Mouse (Mus musculus): ENCODE data around the gene Gm17622. TPM values are rescaled to one million over a fixed set of nuclear protein-coding genes. Genes with fewer than 3 reads are reported as not detected.

Gm17622 gene
- not detected in 2 replicates for polyA plus RNA-seq (2015; fragmentation: Nextera tagmentation; extraction: Ambion mirVana)

DNA sequence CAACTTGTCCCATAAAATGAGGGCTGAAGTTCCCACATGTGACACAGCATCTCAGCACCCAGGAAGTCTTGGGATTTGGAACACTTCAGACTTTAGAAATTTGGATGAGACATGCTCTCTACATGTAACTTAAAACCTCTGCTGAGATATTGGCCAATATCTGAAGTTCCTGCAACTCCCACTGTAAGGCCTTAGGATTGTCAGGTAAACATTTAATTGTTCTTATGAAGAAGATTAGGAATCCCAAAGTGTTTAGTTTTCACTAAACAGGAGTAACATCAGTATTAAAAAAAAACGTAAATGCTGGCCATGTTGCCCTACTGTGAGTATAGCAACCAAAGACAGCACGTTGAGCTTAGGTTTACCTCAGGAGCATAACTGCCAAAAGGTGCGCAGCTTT, at the start of gene Gm17622:
Gm17622 (plus strand) TSS at position 301 of the 400 bp plus-strand sequence.

DNA sequence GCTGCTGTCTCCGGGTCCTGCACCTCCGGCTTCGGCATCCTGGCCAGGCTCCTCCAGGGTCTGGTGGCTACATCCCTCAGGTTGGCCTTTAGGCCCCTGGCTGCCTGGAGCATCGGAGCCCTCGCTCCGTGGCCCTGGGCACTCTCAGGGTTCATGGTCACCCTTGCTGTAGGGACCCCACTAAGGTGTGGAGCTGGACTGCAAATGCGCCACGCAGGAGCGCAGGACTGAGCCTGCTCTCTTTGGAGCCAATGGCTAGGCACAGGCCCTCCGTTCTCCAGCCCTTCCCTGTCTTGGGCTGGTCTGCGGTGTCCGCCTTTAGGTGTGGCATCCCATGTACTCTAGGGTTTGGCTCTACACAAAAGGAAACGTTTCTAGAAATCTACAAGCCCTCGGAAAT, 19.6 kb upstream of the Gm17622 start, which contains the start of gene Ankdd1b:
Ankdd1b (minus strand) TSS at position 242 of the 400 bp plus-strand sequence.

Other genes starting within 250 kb of the Gm17622 start
- 5.6 and 6.9 TPM in 2 replicates for gene Poc5, start 102.4 kb upstream of the Gm17622 start, polyA plus RNA-seq (2015; fragmentation: Nextera tagmentation; extraction: Ambion mirVana)
- gene Ankdd1b, start 19.5 kb upstream of the Gm17622 start, polyA plus RNA-seq (2015; fragmentation: Nextera tagmentation; extraction: Ambion mirVana), result 0.07 TPM in 1 of 2 replicates, not detected in the other
- 3.1 and 3.4 TPM in 2 replicates for gene Polk, start 51.8 kb downstream of the Gm17622 start, polyA plus RNA-seq (2015; fragmentation: Nextera tagmentation; extraction: Ambion mirVana)
- 6.7 and 6.8 TPM in 2 replicates for gene Col4a3bp, start 51.9 kb downstream of the Gm17622 start, polyA plus RNA-seq (2015; fragmentation: Nextera tagmentation; extraction: Ambion mirVana)
- 12.3 and 14.8 TPM in 2 replicates for gene Hmgcr, start 180.2 kb downstream of the Gm17622 start, polyA plus RNA-seq (2015; fragmentation: Nextera tagmentation; extraction: Ambion mirVana)